Mouse (Mus musculus) spleen, adult 2 months (tissue): ENCODE results near the gene Unc119.

Source experiments
- CTCF ChIP-seq: fragments of 200-500 bp; IDR thresholded peaks from 2 replicates; pipeline ENCODE4 v1.5.1; 2011; ENCODE audit warnings: mild to moderate bottlenecking, inconsistent platforms; ENCODE audit not compliant: insufficient read depth, insufficient read length, insufficient replicate concordance; ENCODE audit errors: extremely low read depth
- POLR2A ChIP-seq: fragments of 200-500 bp; IDR thresholded peaks from 2 replicates; pipeline ENCODE4 v1.6.1; 2011; ENCODE audit warnings: low read depth, low read length, inconsistent platforms

DNA sequence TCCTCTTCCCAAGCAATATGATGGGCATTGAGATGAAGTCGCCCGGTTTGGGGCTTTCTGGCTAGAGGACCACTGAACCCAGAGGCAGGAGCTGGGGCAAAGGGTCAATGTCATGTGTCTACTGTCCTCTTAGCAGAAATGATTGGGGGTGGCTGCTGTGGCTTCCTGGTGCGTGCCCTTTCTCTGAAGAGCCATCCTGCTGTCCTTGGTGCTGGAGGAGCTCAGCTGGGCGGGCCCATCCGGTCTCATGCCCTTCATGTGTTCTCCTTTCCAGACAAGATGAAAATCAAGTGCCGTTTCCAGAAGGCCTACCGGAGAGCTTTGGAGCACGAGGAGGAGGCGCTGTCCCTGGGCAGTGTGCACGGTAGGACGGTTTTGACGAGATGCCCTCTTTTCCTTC, 10.6 kb upstream of the Unc119 start:
- TF ChIP-seq CTCF, result no peak
- TF ChIP-seq POLR2A, result no peak
